ENCODE assay signal across 9 mouse cellular contexts in genomic region chr9:55332949-55333348, GRCm38 (mm10). TPM values are rescaled to one million over a fixed set of nuclear protein-coding genes. Genes with fewer than 3 reads are reported as not detected.
DNase-seq lines count a peak whose midpoint lies in the region; ATAC-seq and TF ChIP-seq lines count a peak whose summit lies in the region.
"Had no signal": no experiment of that assay in that cellular context is flagged by ENCODE, and none has a peak within 500 bp of the region (broad histone marks: within the 10 kb centered on the region; RNA-seq: fewer than 3 reads in every experiment).

No protein-coding gene starts in this region.

- H3K4me3 ChIP-seq in forebrain, embryonic 15.5 days, result no peak overlapping the region
- no peak overlapping the region for H3K4me3 ChIP-seq in forebrain, embryonic 10.5 days
- H3K4me3 ChIP-seq in hindbrain, embryonic 15.5 days, result no peak overlapping the region
- no peak overlapping the region for H3K4me3 ChIP-seq in midbrain, postnatal 0 days (ENCODE audit: low read depth, low read length)
- H3K4me3 ChIP-seq: myocyte had no signal

- H3K4me2 ChIP-seq in forebrain, embryonic 15.5 days (replicated peaks), result no peak overlapping the region; the same call in 1 of the 2 replicates
- peak overlapping the region; percentile 25 for H3K4me2 ChIP-seq in hindbrain, embryonic 15.5 days
- peak overlapping the region; percentile 22; the same call in 1 of the 2 replicates for H3K4me2 ChIP-seq in midbrain, postnatal 0 days (ENCODE audit: low read depth, low read length, poor library complexity, severe bottlenecking)

- no peak overlapping the region for H3K27ac ChIP-seq in forebrain, embryonic 15.5 days (replicated peaks)
- H3K27ac ChIP-seq in forebrain, embryonic 10.5 days, result no peak overlapping the region
- H3K27ac ChIP-seq in hindbrain, embryonic 15.5 days (replicated peaks), result no peak overlapping the region
- no peak overlapping the region for H3K27ac ChIP-seq in midbrain, postnatal 0 days (ENCODE audit: low read depth, low read length)

- peak; percentile 70 for ATAC-seq in forebrain, embryonic 15.5 days (replicated peaks)
- ATAC-seq in hindbrain, embryonic 15.5 days (ENCODE audit: low FRiP score, low read depth), result no peak
- ATAC-seq in midbrain, postnatal 0 days (ENCODE audit: low FRiP score), result no peak

- peaks cover 2% of the 10 kb centered on the region; the same call in 1 of the 2 replicates for H3K27me3 ChIP-seq in forebrain, embryonic 15.5 days
- peaks cover 42% of the 10 kb centered on the region for H3K27me3 ChIP-seq in forebrain, embryonic 10.5 days (ENCODE audit: poor library complexity, severe bottlenecking)
- 0 out of 2 replicates have a peak, but pooled peaks cover 2% of the 10 kb centered on the region for H3K27me3 ChIP-seq in hindbrain, embryonic 15.5 days
- H3K27me3 ChIP-seq in midbrain, postnatal 0 days (ENCODE audit: insufficient read depth, low read length), result no peaks in the 10 kb centered on the region

- 34% methylated on average over 7 of the region's 7 CpGs for WGBS in forebrain, embryonic 15.5 days
- WGBS in forebrain, embryonic 10.5 days, result 29% methylated on average over 7 of the region's 7 CpGs
- 24% methylated on average over 7 of the region's 7 CpGs for WGBS in hindbrain, embryonic 15.5 days
- WGBS in midbrain, postnatal 0 days, result 25% methylated on average over 7 of the region's 7 CpGs

- H3K9ac ChIP-seq in forebrain, embryonic 15.5 days (replicated peaks), result no peak overlapping the region
- no peak overlapping the region for H3K9ac ChIP-seq in hindbrain, embryonic 15.5 days
- no peak overlapping the region for H3K9ac ChIP-seq in midbrain, postnatal 0 days (replicated peaks; ENCODE audit: low read length, poor library complexity, severe bottlenecking)

- no peak for DNase-seq in forebrain, embryonic 10.5 days (ENCODE audit: extremely low spot score, low spot score)
- peak; percentile 10 for DNase-seq in Muller cell, postnatal 12 days (ENCODE audit: inconsistent ontology term)
- DNase-seq in cerebellum, postnatal 10 days, result peak; percentile 49 to 50
- DNase-seq in midbrain, postnatal 0 days (ENCODE audit: low spot score), result peak; percentile 38
- no peak for DNase-seq in gastrocnemius, postnatal 14 days
- DNase-seq in thymus, postnatal 14 days, result no peak

- intact Hi-C loops in gastrocnemius, postnatal 14 days (cut with DNase I; ENCODE audit: low total_unique reads), result no loop called here

- TF ChIP-seq CTCF in midbrain, postnatal 0 days (IDR thresholded peaks at IDR 0.05), result peak; percentile 27; the same call in 1 of the 2 replicates

- no peaks in the 10 kb centered on the region for H3K9me3 ChIP-seq in forebrain, embryonic 15.5 days
- H3K9me3 ChIP-seq in forebrain, embryonic 10.5 days, result 0 out of 2 replicates have a peak, but pooled peaks cover 6% of the 10 kb centered on the region
- H3K9me3 ChIP-seq in hindbrain, embryonic 15.5 days, result no peaks in the 10 kb centered on the region
- H3K9me3 ChIP-seq in midbrain, postnatal 0 days (ENCODE audit: low read length), result no peaks in the 10 kb centered on the region

- peaks cover 8% of the 10 kb centered on the region; the same call in 1 of the 2 replicates for H3K4me1 ChIP-seq in forebrain, embryonic 15.5 days
- peaks cover 25% of the 10 kb centered on the region for H3K4me1 ChIP-seq in forebrain, embryonic 10.5 days
- peaks cover 18% of the 10 kb centered on the region for H3K4me1 ChIP-seq in hindbrain, embryonic 15.5 days (replicated peaks)
- peaks cover 10% of the 10 kb centered on the region for H3K4me1 ChIP-seq in midbrain, postnatal 0 days (ENCODE audit: insufficient read depth, low read length)

- H3K36me3 ChIP-seq in forebrain, embryonic 15.5 days, result no peaks in the 10 kb centered on the region
- H3K36me3 ChIP-seq in forebrain, embryonic 10.5 days (replicated peaks), result no peaks in the 10 kb centered on the region
- no peaks in the 10 kb centered on the region for H3K36me3 ChIP-seq in hindbrain, embryonic 15.5 days
- H3K36me3 ChIP-seq in midbrain, postnatal 0 days (ENCODE audit: insufficient read depth, low read length), result no peaks in the 10 kb centered on the region

RNA-seq across cellular contexts. Expression of gene Tmem266, which starts 6.2 kb away (rescaled TPM):
- 1.4 and 1.7 TPM in 2 replicates for polyA plus RNA-seq in forebrain, embryonic 15.5 days (2015; fragmentation: Nextera tagmentation; extraction: Ambion mirVana)
- 0.21 and 0.72 TPM in 2 replicates for polyA plus RNA-seq in forebrain, embryonic 10.5 days (2016; fragmentation: Nextera tagmentation; extraction: Ambion mirVana)
- polyA plus RNA-seq in hindbrain, embryonic 15.5 days (2015; fragmentation: Nextera tagmentation; extraction: Ambion mirVana), result 4.5 and 5.3 TPM in 2 replicates
- total RNA-seq in midbrain, postnatal 0 days (2014; rRNA removed), result 12.5 and 13.0 TPM in 2 replicates
- 7.3 and 7.7 TPM in 2 replicates for polyA plus RNA-seq in midbrain, postnatal 0 days (2015; fragmentation: Nextera tagmentation; extraction: Ambion mirVana)
- total RNA-seq in gastrocnemius, postnatal 14 days (2021), result under 1 TPM; 0.27 to 0.44 TPM
- polyA plus RNA-seq: myocyte had no signal

RNA-seq across cellular contexts. Expression of gene Nrg4, which starts 6.3 kb away (rescaled TPM):
- polyA plus RNA-seq in forebrain, embryonic 15.5 days (2015; fragmentation: Nextera tagmentation; extraction: Ambion mirVana), result 1.6 and 1.8 TPM in 2 replicates
- 0.73 and 1.1 TPM in 2 replicates for polyA plus RNA-seq in forebrain, embryonic 10.5 days (2016; fragmentation: Nextera tagmentation; extraction: Ambion mirVana)
- 1.2 and 1.7 TPM in 2 replicates for polyA plus RNA-seq in hindbrain, embryonic 15.5 days (2015; fragmentation: Nextera tagmentation; extraction: Ambion mirVana)
- 0.94 TPM in 1 of 2 replicates, not detected in the other for total RNA-seq in midbrain, postnatal 0 days (2014; rRNA removed)
- 1.3 and 1.8 TPM in 2 replicates for polyA plus RNA-seq in midbrain, postnatal 0 days (2015; fragmentation: Nextera tagmentation; extraction: Ambion mirVana)
- total RNA-seq in gastrocnemius, postnatal 14 days (2021), result under 1 TPM in 1 of 2 experiments, not detected in 1; 0.18 TPM

Comparison
In these comparisons a context has a peak if more than half of its experiments do, and no peak if none do; other contexts are left out.
1. DNase-seq: peak in Muller cell, postnatal 12 days (single experiment), cerebellum, postnatal 10 days (2 of 2) and midbrain, postnatal 0 days (single experiment); none in forebrain, embryonic 10.5 days (single experiment), gastrocnemius, postnatal 14 days (single experiment) and thymus, postnatal 14 days (single experiment).